Mouse (Mus musculus) testis, adult 2 months (tissue): Measurements from ENCODE around the gene Psmg3.

ENCODE experiments used
- CTCF ChIP-seq: fragments of 200-500 bp; IDR thresholded peaks from 2 replicates; pipeline ENCODE4 v1.5.1; 2012; ENCODE audit warnings: low read depth, mild to moderate bottlenecking, inconsistent platforms, low read length, moderate library complexity; ENCODE audit not compliant: control insufficient read depth, insufficient read depth, insufficient replicate concordance
- POLR2A ChIP-seq: fragments of 200-500 bp; IDR thresholded peaks from 2 replicates; pipeline ENCODE4 v1.6.1; 2012; ENCODE audit warnings: low read depth, mild to moderate bottlenecking, inconsistent platforms, low read length, moderate library complexity; ENCODE audit not compliant: control insufficient read depth

DNA sequence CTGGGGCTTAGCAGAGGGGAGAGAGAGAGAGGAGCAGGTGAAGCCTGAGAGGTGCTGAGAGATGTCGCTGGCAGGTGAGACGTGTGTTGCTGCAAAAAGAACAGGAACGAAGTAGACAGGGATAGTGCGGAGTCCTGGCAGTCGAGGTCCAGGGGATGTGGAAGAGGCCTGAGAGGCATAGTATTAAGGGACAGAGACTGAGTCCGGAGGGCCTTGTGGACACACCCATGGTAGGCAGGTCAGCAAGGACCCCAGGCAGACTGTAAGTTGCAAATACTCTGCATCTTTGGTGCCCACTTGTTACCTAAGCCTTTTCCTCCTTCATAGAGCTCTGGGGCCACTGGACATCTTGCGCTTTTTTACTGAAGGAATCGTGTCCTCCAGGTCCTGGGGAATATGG lies 25.5 kb downstream of the Psmg3 start:
- TF ChIP-seq CTCF (no peak), POLR2A (no peak; the same call in 1 of the 2 replicates)
